Mouse (Mus musculus): ENCODE data around the gene Tjp1. TPM values are rescaled to one million over a fixed set of nuclear protein-coding genes. Genes with fewer than 3 reads are reported as not detected.
A peak's percentile ranks its signal among the peaks of the same experiment; 100 is the strongest.

The Tjp1 gene
- polyA plus RNA-seq, 1 experiment from 2014 or later, result 26.8 TPM

DNA sequence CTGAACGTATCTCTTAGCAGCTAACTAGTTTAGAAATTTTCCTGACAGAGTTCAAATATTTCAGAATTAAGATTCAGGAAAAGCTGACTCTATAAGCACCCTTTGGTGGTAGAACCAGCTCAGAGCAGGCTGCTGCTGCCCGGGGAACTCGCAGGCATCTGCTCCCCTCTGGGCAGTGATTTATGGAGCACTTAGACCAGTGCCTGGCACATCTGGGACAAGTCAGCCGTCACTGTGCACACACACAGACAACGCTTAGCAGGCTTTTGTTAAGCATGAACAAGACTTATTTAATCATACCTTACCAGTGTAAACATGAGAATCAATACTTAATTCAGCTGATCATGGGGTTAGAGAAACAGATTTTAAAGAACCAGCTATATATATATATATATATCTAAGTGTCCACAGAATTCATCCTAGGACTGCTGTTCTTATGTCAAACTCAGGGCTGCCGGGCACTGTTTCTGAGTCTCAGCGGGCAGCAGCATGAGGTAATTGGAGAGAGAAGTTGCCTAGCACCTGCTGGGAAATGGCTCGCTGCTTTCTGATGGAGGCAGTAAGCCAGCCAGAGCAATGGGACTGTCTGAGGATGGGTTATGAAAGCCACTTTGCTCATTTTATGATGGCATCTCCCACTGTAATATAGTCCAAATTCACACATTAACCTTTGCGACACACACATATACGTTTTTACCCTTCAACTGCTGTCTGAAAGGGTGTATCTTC is 14.0 kb downstream of the Tjp1 start:
- no peak overlapping the region for H3K4me3 ChIP-seq
- H3K9me3 ChIP-seq, result no peaks in the 10 kb centered on the region
- no peak overlapping the region for H3K4me2 ChIP-seq
- peak overlapping the region; percentile 38; the same call in 1 of the 2 replicates for H3K27ac ChIP-seq (replicated peaks)
- no peaks in the 10 kb centered on the region for H3K36me3 ChIP-seq
- H3K4me1 ChIP-seq (replicated peaks), result peaks cover 21% of the 10 kb centered on the region
- peak; percentile 65 for ATAC-seq (ENCODE audit: low FRiP score, low read depth)
- H3K27me3 ChIP-seq, result no peaks in the 10 kb centered on the region
- WGBS, result 28% methylated on average over 10 of the region's 10 CpGs
- H3K9ac ChIP-seq, result no peak overlapping the region

- Histone ChIP-seq H3K9me3 (no peaks in the 10 kb centered on the region), H3K9ac (no peak overlapping the region), H3K4me2 (no peak overlapping the region), H3K4me3 (no peak overlapping the region), H3K27me3 (no peaks in the 10 kb centered on the region), H3K27ac (replicated peaks) (no peak overlapping the region), H3K36me3 (no peaks in the 10 kb centered on the region), H3K4me1 (replicated peaks) (peaks cover 18% of the 10 kb centered on the region)
- ATAC-seq (ENCODE audit: low FRiP score, low read depth), result 0 out of 2 replicates have a peak, but pooled peaks have one; percentile 23
- WGBS, result 44% methylated on average over 3 of the region's 3 CpGs
Observed at GRCm38 (mm10) chr7:65509357-65509756, 18.2 kb downstream of the Tjp1 start.

DNA sequence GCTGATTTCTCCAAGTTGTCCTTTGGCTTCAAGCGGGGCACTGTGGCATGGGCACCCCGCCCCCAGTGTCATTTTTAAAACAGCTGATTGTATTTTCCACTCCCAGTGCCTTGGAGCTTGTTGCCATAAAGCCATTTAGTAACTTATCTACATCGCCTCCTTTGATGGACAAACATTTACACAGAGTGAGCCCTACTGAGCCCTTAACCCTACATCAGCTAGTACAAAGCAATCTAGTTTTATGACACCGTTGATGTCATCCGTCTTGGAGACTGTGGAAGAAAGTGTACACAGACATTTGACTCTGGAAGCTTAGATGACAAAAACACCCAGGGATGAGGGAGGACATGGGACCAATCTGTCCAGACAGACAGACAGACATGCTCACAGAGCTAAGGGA is 20.2 kb downstream of the Tjp1 start:
- Histone ChIP-seq H3K27ac (replicated peaks) (no peak overlapping the region), H3K27me3 (no peaks in the 10 kb centered on the region), H3K4me1 (replicated peaks) (0 out of 2 replicates have a peak, but pooled peaks cover 3% of the 10 kb centered on the region), H3K4me2 (no peak overlapping the region), H3K4me3 (no peak overlapping the region), H3K9ac (no peak overlapping the region), H3K36me3 (no peaks in the 10 kb centered on the region), H3K9me3 (no peaks in the 10 kb centered on the region)
- ATAC-seq (ENCODE audit: low FRiP score, low read depth), result no peak
- 94% methylated on average over 5 of the region's 5 CpGs for WGBS

GRCm38 (mm10) chr7:65502486-65503322 is 24.9 kb downstream of the Tjp1 start:
- Histone ChIP-seq H3K4me3 (no peak overlapping the region), H3K4me1 (replicated peaks) (0 out of 2 replicates have a peak, but pooled peaks cover 3% of the 10 kb centered on the region), H3K27ac (replicated peaks) (no peak overlapping the region), H3K9ac (no peak overlapping the region), H3K4me2 (no peak overlapping the region), H3K27me3 (no peaks in the 10 kb centered on the region), H3K9me3 (no peaks in the 10 kb centered on the region), H3K36me3 (no peaks in the 10 kb centered on the region)
- ATAC-seq (ENCODE audit: low FRiP score, low read depth), result no peak
- 66% methylated on average over 10 of the region's 10 CpGs for WGBS

DNA sequence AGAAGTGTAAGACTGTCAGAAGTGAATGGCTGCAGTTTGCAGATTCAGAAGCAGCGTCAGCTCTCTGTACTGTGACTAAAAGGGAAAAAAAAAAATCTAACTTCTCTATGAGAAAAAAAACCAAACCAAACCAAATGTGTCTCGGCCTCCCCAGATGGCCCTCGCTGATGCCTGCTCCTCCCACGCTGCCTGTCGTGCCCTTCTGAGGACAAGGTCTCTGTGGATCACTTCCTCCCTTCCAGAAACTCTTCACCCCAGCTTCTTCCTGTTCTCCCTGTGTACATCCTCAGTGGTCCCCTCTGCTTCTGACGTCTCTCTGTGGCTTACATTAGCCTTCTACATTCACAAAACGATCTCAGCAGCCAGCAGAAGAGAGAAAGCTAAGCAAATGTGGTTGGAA is 26.8 kb downstream of the Tjp1 start:
- H3K36me3 ChIP-seq, result no peaks in the 10 kb centered on the region
- no peaks in the 10 kb centered on the region for H3K27me3 ChIP-seq
- H3K9ac ChIP-seq, result no peak overlapping the region
- WGBS, result 65% methylated on average over 7 of the region's 7 CpGs
- ATAC-seq (ENCODE audit: low FRiP score, low read depth), result no peak
- no peak overlapping the region for H3K27ac ChIP-seq (replicated peaks)
- H3K4me3 ChIP-seq, result no peak overlapping the region
- 0 out of 2 replicates have a peak, but pooled peaks cover 3% of the 10 kb centered on the region for H3K4me1 ChIP-seq (replicated peaks)
- no peak overlapping the region for H3K4me2 ChIP-seq
- no peaks in the 10 kb centered on the region for H3K9me3 ChIP-seq

DNA sequence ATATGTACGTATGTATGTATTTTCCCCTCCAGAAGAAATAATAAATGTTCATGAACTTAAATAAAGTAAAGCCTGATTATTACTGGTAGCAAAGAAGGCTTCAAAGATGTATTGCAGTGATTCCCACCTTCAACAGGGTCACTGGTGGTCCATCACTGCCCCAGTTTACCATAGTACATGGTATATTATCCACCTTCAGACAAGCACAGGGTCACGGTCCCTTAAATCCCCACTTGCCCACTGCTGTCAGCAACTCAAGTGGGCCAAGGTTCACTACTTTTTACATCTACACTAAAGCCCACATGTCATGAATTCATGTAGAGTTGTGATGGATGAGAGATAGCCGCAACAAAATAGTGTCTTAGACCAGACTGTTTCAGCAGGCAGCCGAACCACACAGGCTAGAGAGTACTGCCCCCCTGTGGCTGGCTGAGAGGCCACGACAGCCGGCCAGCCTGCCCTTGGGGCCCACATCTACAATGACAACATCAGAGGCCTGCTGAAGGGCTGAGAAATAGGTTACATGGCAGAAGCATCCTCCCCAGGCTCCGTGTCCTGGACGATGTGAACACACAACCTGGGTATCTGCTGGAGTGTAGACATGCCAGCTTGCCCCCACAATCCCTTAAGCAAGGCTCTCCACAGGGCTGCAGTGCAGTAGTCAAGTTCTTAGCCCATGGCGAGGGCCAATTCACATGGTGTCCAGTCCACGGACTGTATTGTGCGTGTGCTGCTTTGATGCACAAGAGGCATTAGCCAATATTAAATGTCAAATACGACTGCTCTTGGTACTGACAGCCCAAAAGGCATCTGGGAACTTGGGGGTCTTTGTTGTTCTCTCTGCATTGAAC is 29.6 kb downstream of the Tjp1 start:
- ATAC-seq (ENCODE audit: low FRiP score, low read depth), result peak; percentile 54; the same call in 1 of the 2 replicates

GRCm38 (mm10) chr7:65490526-65490925 is 37.1 kb downstream of the Tjp1 start:
- Histone ChIP-seq H3K4me1 (replicated peaks) (peaks cover 7% of the 10 kb centered on the region; the same call in 1 of the 2 replicates), H3K4me3 (no peak overlapping the region), H3K9me3 (no peaks in the 10 kb centered on the region), H3K27ac (replicated peaks) (no peak overlapping the region), H3K4me2 (no peak overlapping the region), H3K27me3 (no peaks in the 10 kb centered on the region), H3K9ac (no peak overlapping the region), H3K36me3 (no peaks in the 10 kb centered on the region)
- 79% methylated on average over 7 of the region's 7 CpGs for WGBS
- no peak for ATAC-seq (ENCODE audit: low FRiP score, low read depth)

More for the DNA sequence above, 29.6 kb downstream of the Tjp1 start:
- 46% methylated on average over 12 of the region's 12 CpGs for WGBS
- H3K4me2 ChIP-seq, result no peak overlapping the region
- no peaks in the 10 kb centered on the region for H3K9me3 ChIP-seq
- H3K36me3 ChIP-seq, result no peaks in the 10 kb centered on the region
- H3K4me1 ChIP-seq (replicated peaks), result 0 out of 2 replicates have a peak, but pooled peaks cover 3% of the 10 kb centered on the region
- no peak overlapping the region for H3K4me3 ChIP-seq
- no peak overlapping the region for H3K9ac ChIP-seq
- no peaks in the 10 kb centered on the region for H3K27me3 ChIP-seq
- no peak overlapping the region for H3K27ac ChIP-seq (replicated peaks)

DNA sequence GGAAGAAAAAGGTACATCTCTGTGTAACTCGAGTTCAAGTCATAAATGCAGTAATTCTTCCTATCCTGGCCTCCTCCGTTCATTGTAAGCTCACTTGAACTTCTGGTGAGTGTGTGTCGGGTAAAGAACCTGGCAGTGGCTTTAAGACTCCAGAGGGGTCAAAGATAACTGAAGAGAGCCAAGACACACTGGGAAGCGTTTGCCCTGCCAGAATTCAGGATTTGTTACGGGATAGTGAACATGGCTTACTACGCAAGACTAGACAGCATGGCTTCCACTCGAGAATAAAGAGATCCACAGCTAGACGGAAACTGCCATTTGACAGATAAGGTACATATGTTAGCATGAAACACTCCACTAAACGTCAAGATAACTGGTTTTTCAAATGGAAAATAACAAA is 37.8 kb downstream of the Tjp1 start:
- Histone ChIP-seq H3K4me2 (no peak overlapping the region), H3K9ac (no peak overlapping the region), H3K36me3 (no peaks in the 10 kb centered on the region), H3K4me3 (no peak overlapping the region), H3K9me3 (no peaks in the 10 kb centered on the region), H3K27ac (replicated peaks) (no peak overlapping the region), H3K4me1 (replicated peaks) (peaks cover 7% of the 10 kb centered on the region; the same call in 1 of the 2 replicates), H3K27me3 (no peaks in the 10 kb centered on the region)
- 66% methylated on average over 9 of the region's 9 CpGs for WGBS
- no peak for ATAC-seq (ENCODE audit: low FRiP score, low read depth)

- H3K36me3 ChIP-seq, result no peaks in the 10 kb centered on the region
- WGBS, result 72% methylated on average over 6 of the region's 6 CpGs
- H3K4me2 ChIP-seq, result no peak overlapping the region
- H3K9me3 ChIP-seq, result no peaks in the 10 kb centered on the region
- no peaks in the 10 kb centered on the region for H3K27me3 ChIP-seq
- H3K27ac ChIP-seq (replicated peaks), result peak overlapping the region; percentile 54; the same call in 1 of the 2 replicates
- H3K4me3 ChIP-seq, result no peak overlapping the region
- peaks cover 7% of the 10 kb centered on the region; the same call in 1 of the 2 replicates for H3K4me1 ChIP-seq (replicated peaks)
- ATAC-seq (ENCODE audit: low FRiP score, low read depth), result no peak
- H3K9ac ChIP-seq, result no peak overlapping the region
Observed at GRCm38 (mm10) chr7:65489195-65489594, 38.4 kb downstream of the Tjp1 start.

DNA sequence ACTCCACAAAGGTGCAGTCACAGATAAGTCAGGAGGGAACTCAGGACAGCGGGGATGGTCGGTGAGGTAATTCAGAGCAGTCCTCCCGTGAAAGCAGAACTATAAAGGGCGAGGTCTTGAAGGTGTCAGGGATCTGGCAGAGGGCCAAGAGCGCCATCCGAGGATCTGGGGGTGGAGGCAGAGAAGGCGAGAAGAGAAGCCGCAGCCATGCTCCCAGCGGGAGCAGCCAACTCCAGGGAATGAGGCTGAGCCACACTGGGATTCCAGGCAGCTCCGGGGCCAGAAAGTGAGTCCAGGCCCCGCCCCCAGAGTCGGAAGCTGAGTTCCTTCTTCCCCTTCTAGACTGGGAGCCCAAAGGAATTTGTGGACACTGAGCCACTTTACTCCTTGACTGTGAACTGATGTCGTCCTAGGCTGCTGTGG is 41.3 kb downstream of the Tjp1 start:
- no peak for ATAC-seq (ENCODE audit: low FRiP score, low read depth)
- H3K27me3 ChIP-seq, result no peaks in the 10 kb centered on the region
- no peak overlapping the region for H3K27ac ChIP-seq (replicated peaks)
- H3K4me2 ChIP-seq, result peak overlapping the region; percentile 35
- no peak overlapping the region for H3K4me3 ChIP-seq
- no peaks in the 10 kb centered on the region for H3K36me3 ChIP-seq
- WGBS, result 10% methylated on average over 13 of the region's 13 CpGs
- peaks cover 7% of the 10 kb centered on the region; the same call in 1 of the 2 replicates for H3K4me1 ChIP-seq (replicated peaks)
- no peak overlapping the region for H3K9ac ChIP-seq
- no peaks in the 10 kb centered on the region for H3K9me3 ChIP-seq

DNA sequence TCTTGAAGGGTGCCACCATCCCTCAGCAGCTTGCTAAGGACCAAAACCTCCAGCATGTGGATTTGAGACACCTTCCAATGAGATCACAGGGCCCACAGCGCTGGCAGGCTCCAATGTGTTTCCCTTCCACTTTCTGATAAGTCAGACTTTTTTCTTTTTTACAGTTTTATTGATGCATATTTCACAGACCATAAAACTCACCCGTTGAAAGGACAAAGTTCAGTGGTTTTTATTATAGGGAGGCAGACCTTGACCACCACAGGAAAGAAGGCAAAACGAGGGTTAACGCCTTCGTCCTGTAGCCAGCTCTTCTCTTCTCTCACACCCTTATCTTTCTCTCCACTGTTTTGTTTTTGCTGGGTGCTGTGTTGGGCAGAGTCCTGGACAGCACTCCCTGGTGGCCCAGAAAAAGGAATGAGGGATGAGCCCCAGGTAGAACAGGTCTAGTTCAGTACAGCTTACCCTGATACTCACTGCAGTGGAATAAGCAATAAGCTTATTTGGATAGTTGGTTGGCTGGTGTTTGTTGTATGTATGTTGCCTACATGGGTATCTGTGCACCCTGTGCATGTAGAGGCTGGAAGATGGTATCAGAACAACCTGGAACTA is 43.3 kb downstream of the Tjp1 start:
- H3K4me1 ChIP-seq (replicated peaks), result peaks cover 2% of the 10 kb centered on the region; the same call in 1 of the 2 replicates
- ATAC-seq (ENCODE audit: low FRiP score, low read depth), result no peak
- no peaks in the 10 kb centered on the region for H3K9me3 ChIP-seq
- H3K36me3 ChIP-seq, result no peaks in the 10 kb centered on the region
- no peak overlapping the region for H3K27ac ChIP-seq (replicated peaks)
- no peaks in the 10 kb centered on the region for H3K27me3 ChIP-seq
- H3K4me3 ChIP-seq, result no peak overlapping the region
- H3K9ac ChIP-seq, result no peak overlapping the region
- no peak overlapping the region for H3K4me2 ChIP-seq
- WGBS, result 73% methylated on average over 5 of the region's 5 CpGs

Measured in hindbrain, embryonic 15.5 days (tissue).